Mouse (Mus musculus) forebrain, embryonic 16.5 days (tissue): ENCODE data around the gene Gnai2. TPM values are rescaled to one million over a fixed set of nuclear protein-coding genes. Genes with fewer than 3 reads are reported as not detected.
A peak's percentile ranks its signal among the peaks of the same experiment; 100 is the strongest.

Experiments
- ATAC-seq: fragments of 200-750 bp; cut with Nextera tagmentation; 2 replicates; pipeline ENCODE4 v1.8.0; 2017; ENCODE audit warnings: mild to moderate bottlenecking, moderate library complexity
- H3K27ac ChIP-seq: fragments of 300-500 bp; sonication (generic); 2 replicates; pipeline ENCODE4 v1.5.1; 2014; ENCODE audit warnings: low read length, control low read depth
- H3K27me3 ChIP-seq: fragments of 300-500 bp; sonication (generic); replicated peaks from 2 replicates; pipeline ENCODE4 v1.6.1; 2014; ENCODE audit warnings: low read length; ENCODE audit not compliant: control insufficient read depth, insufficient read depth
- H3K36me3 ChIP-seq: fragments of 300-500 bp; sonication (generic); 2 replicates; pipeline ENCODE4 v1.6.1; 2014; ENCODE audit not compliant: control insufficient read depth, insufficient read depth
- H3K4me1 ChIP-seq: fragments of 300-500 bp; sonication (generic); replicated peaks from 2 replicates; pipeline ENCODE4 v1.6.1; 2014; ENCODE audit warnings: low read length; ENCODE audit not compliant: control insufficient read depth, insufficient read depth
- H3K4me2 ChIP-seq: fragments of 300-500 bp; sonication (generic); 2 replicates; pipeline ENCODE4 v1.6.1; 2014; ENCODE audit warnings: mild to moderate bottlenecking, low read length, control low read depth
- H3K4me3 ChIP-seq: fragments of 300-500 bp; sonication (generic); replicated peaks from 2 replicates; pipeline ENCODE4 v1.5.1; 2014; ENCODE audit warnings: mild to moderate bottlenecking, low read length, control low read depth
- H3K9ac ChIP-seq: fragments of 300-500 bp; sonication (generic); replicated peaks from 2 replicates; pipeline ENCODE4 v1.6.1; 2014; ENCODE audit warnings: low read depth, low read length, control low read depth
- H3K9me3 ChIP-seq: fragments of 300-500 bp; sonication (generic); 2 replicates; pipeline ENCODE4 v1.6.1; 2016; ENCODE audit warnings: low read length; ENCODE audit not compliant: control insufficient read depth
- WGBS: fragments of 180-500 bp; shearing (Covaris S2); extraction: QIAGEN DNeasy Blood & Tissue Kit; methylation state at CpG from one replicate; pipeline ENCODE4 v1.1.7; 2014; 5-methylcytosine and 5-hydroxymethylcytosine counted together
- polyA plus RNA-seq: library from polyadenylated mRNA; unstranded; fragments of >200 nt; fragmentation: Nextera tagmentation; extraction: Ambion mirVana; gene quantifications from 2 replicates; pipeline ENCODE4 v1.2.1, GENCODE M21; 2015

The Gnai2 gene
- polyA plus RNA-seq, 1 experiment from 2014 or later: 299 TPM

DNA sequence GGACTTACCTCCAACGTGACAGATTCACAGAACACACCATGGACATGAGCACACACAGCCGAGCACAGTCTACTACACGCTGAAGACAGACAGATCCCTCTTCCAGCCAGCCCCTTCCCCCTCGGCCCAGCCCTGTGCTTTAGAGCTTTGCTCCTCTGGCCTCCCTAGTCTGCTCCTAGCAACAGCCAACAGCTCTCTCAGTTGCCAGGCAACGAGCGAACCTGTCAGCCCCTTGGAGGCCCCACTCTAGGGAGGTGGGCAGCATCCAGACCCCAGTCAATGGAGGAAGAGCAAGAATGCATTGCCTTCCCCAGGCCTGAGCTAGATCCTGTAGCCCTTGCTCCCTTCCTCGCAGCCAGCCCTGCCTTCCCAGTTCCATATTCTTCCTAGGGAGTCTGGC, 1.9 kb upstream of the Gnai2 start:
- no peak for ATAC-seq
- no peak overlapping the region for H3K4me3 ChIP-seq
- H3K9ac ChIP-seq: no peak overlapping the region
- H3K27me3 ChIP-seq: no peaks in the 10 kb centered on the region
- H3K4me2 ChIP-seq: peak overlapping the region; percentile 11; the same call in 1 of the 2 replicates
- H3K9me3 ChIP-seq: no peaks in the 10 kb centered on the region
- peak overlapping the region; percentile 20; the same call in 1 of the 2 replicates for H3K27ac ChIP-seq
- no peaks in the 10 kb centered on the region for H3K36me3 ChIP-seq
- peaks cover 34% of the 10 kb centered on the region for H3K4me1 ChIP-seq
- WGBS: 7% methylated on average over 7 of the region's 7 CpGs

DNA sequence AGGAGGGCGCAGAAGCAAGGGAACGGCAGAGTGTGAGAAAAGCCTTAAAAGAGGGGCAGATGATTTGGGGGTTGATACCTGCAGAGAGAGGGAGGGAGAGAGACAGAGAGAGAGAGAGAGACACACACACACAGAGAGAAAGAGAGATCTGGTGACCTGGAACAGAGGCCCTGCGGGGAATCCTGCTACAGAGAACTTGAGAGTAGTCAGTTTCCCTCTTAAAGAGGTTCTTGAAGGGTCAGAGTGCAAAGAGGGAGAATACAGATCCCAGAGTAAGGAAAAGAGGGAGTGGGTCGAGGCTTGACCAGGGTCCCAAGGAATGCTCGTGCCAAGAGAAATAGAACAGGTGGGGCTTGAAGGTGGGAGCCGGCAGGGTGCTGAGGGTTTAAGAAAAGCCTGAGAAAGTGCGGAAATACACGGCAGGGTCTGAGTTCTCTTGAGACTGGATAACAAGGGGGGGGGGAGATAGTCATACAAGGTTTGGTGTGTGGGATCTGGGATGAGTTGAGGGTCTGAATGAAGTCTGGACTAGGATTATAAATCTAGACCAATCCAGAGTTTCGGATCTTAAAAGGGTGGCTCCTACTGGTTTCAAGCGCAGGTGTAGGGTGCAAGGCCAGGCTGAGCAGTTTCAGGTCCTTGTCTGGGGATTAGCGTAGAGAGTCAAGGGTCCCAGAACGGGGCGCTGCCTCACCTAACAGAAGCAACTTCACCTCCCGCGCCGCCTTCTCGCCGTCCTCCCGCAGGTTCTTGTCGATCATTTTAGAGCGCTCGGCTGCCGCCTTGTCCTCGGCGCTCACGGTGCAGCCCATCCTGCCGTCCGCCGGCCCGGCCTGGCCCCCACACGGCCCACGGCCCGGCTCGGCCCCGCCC, 525 bp downstream of the Gnai2 start:
- Histone ChIP-seq H3K4me2 (peak overlapping the region; percentile 99), H3K36me3 (no peaks in the 10 kb centered on the region), H3K4me3 (peak overlapping the region; percentile 84), H3K9me3 (no peaks in the 10 kb centered on the region), H3K27me3 (no peaks in the 10 kb centered on the region), H3K4me1 (peaks cover 58% of the 10 kb centered on the region), H3K27ac (peak overlapping the region; percentile 88), H3K9ac (peak overlapping the region; percentile 88)
- under 1% methylated on average over 35 of the region's 35 CpGs for WGBS
- no peak for ATAC-seq

DNA sequence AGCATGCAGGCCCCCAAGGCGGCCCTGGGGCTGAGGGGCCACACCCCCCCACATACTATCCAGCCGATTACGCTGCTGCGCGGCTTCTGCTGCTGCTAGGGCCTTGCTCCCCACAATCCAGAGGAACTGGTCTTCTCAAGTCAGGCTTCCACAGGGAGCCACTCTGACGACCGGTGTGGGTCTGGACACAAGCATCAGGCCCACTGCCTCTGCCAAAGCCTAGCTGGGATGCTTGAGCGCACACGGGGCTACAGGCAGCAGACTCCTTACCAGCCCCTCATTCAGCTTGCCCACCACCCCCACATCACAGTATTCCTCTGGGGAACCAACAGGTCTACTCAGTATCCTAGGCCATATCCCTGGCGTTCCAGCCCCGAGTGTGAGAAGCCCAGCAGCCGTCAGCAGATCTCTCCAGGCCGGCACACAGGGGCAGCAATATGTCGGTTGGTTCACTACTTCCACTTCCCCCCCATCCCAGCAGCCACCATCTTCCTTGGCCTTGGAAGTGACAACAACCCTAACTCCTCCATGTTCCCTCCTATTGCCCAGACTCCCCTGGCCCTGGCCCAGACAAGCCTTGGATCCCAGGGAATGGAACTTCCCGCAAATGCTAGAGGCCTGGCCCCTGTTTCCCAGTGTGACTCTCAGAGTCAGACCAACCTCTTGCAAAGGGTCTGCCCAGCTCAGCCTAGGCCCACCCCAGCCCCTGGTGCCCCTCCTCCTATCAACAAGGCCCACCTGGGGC, 1.3 kb downstream of the Gnai2 start:
- no peaks in the 10 kb centered on the region for H3K27me3 ChIP-seq
- peak overlapping the region; percentile 84 for H3K4me3 ChIP-seq
- WGBS: 2% methylated on average over 15 of the region's 15 CpGs
- H3K4me2 ChIP-seq: peak overlapping the region; percentile 99
- no peak for ATAC-seq
- H3K36me3 ChIP-seq: no peaks in the 10 kb centered on the region
- peaks cover 66% of the 10 kb centered on the region for H3K4me1 ChIP-seq
- no peaks in the 10 kb centered on the region for H3K9me3 ChIP-seq
- peak overlapping the region; percentile 88 for H3K27ac ChIP-seq
- peak overlapping the region; percentile 88 for H3K9ac ChIP-seq

DNA sequence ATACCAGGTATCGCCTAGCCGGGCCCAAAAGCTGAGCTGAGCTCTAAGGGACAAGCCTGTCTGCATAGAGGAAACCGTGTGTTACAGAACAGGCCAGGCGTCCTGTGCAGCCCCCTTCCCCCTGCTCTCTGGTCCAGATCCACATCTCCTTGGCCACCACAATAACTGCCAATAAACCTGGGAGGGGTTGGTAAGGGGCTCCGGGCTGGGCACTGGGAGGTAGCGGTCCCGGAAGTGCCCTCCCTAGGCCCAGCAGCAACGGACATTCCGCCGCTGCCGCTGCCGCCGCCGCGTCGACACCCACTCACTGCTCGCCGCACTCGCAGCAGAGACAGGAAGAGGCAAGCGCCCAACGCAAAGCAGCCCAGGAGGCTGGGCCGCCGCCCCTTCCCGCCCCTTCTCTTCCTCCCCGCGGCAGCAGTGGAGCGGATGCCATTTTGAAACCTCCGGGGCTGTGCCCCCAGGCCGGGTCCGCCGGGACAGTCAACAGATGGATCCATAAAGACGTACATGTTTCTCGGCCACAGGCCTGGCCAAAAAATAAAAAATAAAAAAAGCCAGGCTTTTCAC, 2.0 kb downstream of the Gnai2 start:
- H3K9ac ChIP-seq: peak overlapping the region; percentile 88
- no peaks in the 10 kb centered on the region for H3K36me3 ChIP-seq
- H3K4me3 ChIP-seq: peak overlapping the region; percentile 84
- no peaks in the 10 kb centered on the region for H3K27me3 ChIP-seq
- peak overlapping the region; percentile 88 for H3K27ac ChIP-seq
- peak overlapping the region; percentile 99 for H3K4me2 ChIP-seq
- WGBS: under 1% methylated on average over 33 of the region's 33 CpGs
- peak; percentile 34 for ATAC-seq
- no peaks in the 10 kb centered on the region for H3K9me3 ChIP-seq
- H3K4me1 ChIP-seq: peaks cover 72% of the 10 kb centered on the region

DNA sequence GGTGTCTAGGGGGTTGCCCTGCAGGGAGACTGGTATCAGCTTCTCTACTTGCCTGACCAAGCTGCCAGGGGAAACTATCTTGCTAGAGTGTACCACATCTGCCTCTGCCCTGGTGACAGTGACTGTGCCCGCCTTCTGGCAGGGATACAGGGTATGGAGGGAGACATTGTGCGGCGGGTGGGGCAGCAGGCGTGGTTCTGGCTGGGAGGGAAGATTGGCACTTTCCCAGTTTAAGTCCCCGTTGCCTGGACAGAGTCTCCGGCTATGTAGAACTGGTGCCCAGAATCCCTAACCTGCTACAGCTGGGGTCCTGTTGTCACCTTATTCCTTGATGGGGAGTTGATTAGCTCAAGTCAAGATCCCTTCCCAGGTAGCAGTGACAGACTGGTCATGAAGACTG, 2.7 kb downstream of the Gnai2 start:
- H3K4me3 ChIP-seq: peak overlapping the region; percentile 84
- H3K9ac ChIP-seq: peak overlapping the region; percentile 88
- H3K4me1 ChIP-seq: peaks cover 79% of the 10 kb centered on the region
- H3K9me3 ChIP-seq: no peaks in the 10 kb centered on the region
- no peak for ATAC-seq
- peak overlapping the region; percentile 99 for H3K4me2 ChIP-seq
- H3K27ac ChIP-seq: peak overlapping the region; percentile 88
- 9% methylated on average over 6 of the region's 6 CpGs for WGBS
- H3K36me3 ChIP-seq: no peaks in the 10 kb centered on the region
- H3K27me3 ChIP-seq: no peaks in the 10 kb centered on the region

DNA sequence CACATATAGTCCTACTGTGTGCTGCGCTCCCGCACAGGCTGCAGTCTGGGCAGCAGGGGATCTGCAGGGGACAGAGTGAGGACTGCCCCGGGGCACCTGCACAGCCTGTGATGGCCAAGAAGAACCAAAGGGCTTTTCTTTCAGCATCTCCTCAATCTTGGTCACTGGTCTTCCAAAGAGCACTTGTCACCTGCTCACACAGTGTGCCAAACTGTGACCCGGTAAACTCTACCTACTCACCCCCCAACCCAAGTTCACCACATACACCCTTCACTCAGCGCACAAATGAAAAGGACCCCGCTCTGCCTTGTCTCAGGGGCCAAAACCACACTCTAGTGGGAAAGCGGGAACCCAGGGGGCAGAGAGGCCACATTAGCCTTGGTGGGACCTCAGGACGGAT, 3.3 kb downstream of the Gnai2 start:
- no peaks in the 10 kb centered on the region for H3K36me3 ChIP-seq
- peak overlapping the region; percentile 88; the same call in 1 of the 2 replicates for H3K9ac ChIP-seq
- ATAC-seq: no peak
- H3K4me2 ChIP-seq: peak overlapping the region; percentile 99
- no peaks in the 10 kb centered on the region for H3K9me3 ChIP-seq
- H3K4me3 ChIP-seq: 0 out of 2 replicates have a peak overlapping the region, but pooled peaks have one; percentile 6
- peak overlapping the region; percentile 88 for H3K27ac ChIP-seq
- 45% methylated on average over 8 of the region's 8 CpGs for WGBS
- H3K4me1 ChIP-seq: peaks cover 79% of the 10 kb centered on the region
- H3K27me3 ChIP-seq: no peaks in the 10 kb centered on the region

DNA sequence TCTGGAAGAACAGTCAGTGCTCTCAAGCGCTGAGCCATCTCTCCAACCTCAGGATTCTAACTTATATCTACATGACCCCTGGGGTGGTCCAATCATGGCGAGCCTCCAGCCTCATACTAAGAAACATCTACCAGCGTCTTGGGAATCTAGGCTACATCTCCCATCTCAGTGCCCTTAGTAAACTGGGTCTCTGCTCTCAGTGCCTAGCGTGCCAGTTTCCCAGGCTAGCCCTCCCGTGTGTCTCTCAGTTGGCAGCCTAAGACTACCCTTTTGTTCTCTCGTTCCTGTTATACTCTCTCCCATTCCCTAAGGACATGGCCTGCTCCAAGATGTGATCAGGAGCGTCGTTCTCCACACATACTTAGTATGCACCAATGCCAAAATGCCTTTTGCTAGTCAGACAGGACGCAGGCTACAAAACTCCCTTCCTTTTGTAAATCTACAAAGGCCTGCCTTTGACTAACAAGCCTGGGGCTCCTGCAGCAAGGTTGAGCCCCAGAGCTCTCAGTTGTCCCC, 3.8 kb downstream of the Gnai2 start:
- ATAC-seq: no peak
- peaks cover 80% of the 10 kb centered on the region for H3K4me1 ChIP-seq
- no peak overlapping the region for H3K4me3 ChIP-seq
- H3K27me3 ChIP-seq: no peaks in the 10 kb centered on the region
- WGBS: 19% methylated on average over 9 of the region's 9 CpGs
- H3K27ac ChIP-seq: peak overlapping the region; percentile 88
- H3K36me3 ChIP-seq: no peaks in the 10 kb centered on the region
- H3K9me3 ChIP-seq: no peaks in the 10 kb centered on the region
- H3K9ac ChIP-seq: 0 out of 2 replicates have a peak overlapping the region, but pooled peaks have one; percentile 25
- no peak overlapping the region for H3K4me2 ChIP-seq

DNA sequence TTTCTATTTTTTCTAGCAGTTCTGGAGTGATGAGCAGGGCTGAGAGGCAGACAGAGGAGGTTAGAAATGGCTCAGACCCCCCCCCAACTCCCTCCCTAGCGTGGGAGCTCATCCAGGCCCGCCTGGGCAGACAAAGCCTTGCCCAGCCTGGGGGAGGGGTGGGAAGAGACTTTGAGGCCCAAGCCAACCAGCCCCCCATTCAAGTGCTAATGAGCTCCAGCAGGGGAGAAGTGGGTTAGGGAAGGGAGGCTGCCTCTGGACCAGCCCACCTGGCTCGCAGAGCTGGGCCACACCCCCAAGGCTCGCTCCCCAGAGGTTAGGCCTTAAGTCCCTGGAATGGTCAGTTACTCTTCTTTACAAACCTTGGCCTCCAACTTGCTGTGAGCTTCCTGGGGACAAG, 4.6 kb downstream of the Gnai2 start:
- H3K36me3 ChIP-seq: no peaks in the 10 kb centered on the region
- H3K9me3 ChIP-seq: no peaks in the 10 kb centered on the region
- H3K4me3 ChIP-seq: peak overlapping the region; percentile 0; the same call in 1 of the 2 replicates
- peak overlapping the region; percentile 88 for H3K27ac ChIP-seq
- H3K27me3 ChIP-seq: no peaks in the 10 kb centered on the region
- H3K4me2 ChIP-seq: peak overlapping the region; percentile 31
- peaks cover 85% of the 10 kb centered on the region for H3K4me1 ChIP-seq
- WGBS: 0% methylated on average over 4 of the region's 4 CpGs
- ATAC-seq: peak; percentile 8
- H3K9ac ChIP-seq: peak overlapping the region; percentile 31
